In genomic region chr10:64076410-64077052, GRCm38 (mm10) we compare ENCODE assay signal across 13 mouse cellular contexts. TPM values are rescaled to one million over a fixed set of nuclear protein-coding genes. Genes with fewer than 3 reads are reported as not detected.
DNase-seq lines count a peak whose midpoint lies in the region; ATAC-seq and TF ChIP-seq lines count a peak whose summit lies in the region.
"Had no signal": no experiment of that assay in that cellular context is flagged by ENCODE, and none has a peak within 500 bp of the region (broad histone marks: within the 10 kb centered on the region; RNA-seq: fewer than 3 reads in every experiment).

No protein-coding gene starts in this region.

- intact Hi-C loops in left cerebral cortex, postnatal 36 days (cut with DNase I) = no loop called here

- no peaks in the 10 kb centered on the region for H3K36me3 ChIP-seq in kidney, embryonic 15.5 days
- no peaks in the 10 kb centered on the region for H3K36me3 ChIP-seq in C2C12 (ENCODE audit: control insufficient read depth, insufficient read depth)
- H3K36me3 ChIP-seq in intestine, embryonic 16.5 days (ENCODE audit: control insufficient read depth, insufficient read depth, low read length) = no peaks in the 10 kb centered on the region
- H3K36me3 ChIP-seq: liver, embryonic 15.5 days had no signal

- no peaks in the 10 kb centered on the region for H3K79me2 ChIP-seq in C2C12 (ENCODE audit: control insufficient read depth, insufficient read depth)

- no peaks in the 10 kb centered on the region for H3K79me3 ChIP-seq in C2C12 (ENCODE audit: low read depth)

- ATAC-seq in frontal cortex, adult (ENCODE audit: low TSS enrichment) = peak; percentile 79
- no peak for ATAC-seq in kidney, embryonic 15.5 days (replicated peaks; ENCODE audit: low FRiP score)
- ATAC-seq in intestine, embryonic 16.5 days = no peak

- no peak for TF ChIP-seq CTCF in C2C12 (IDR thresholded peaks at IDR 0.05; ENCODE audit: control insufficient read depth, insufficient read depth, insufficient read length)

- no peak for DNase-seq in frontal cortex, postnatal 14 days (ENCODE audit: low spot score in 2 of 2)
- no peak for DNase-seq in kidney, postnatal 25 days
- DNase-seq in lung, postnatal 25 days (ENCODE audit: low spot score) = peak; percentile 8
- no peak for DNase-seq in left cerebral cortex, postnatal 36 days (ENCODE audit: low spot score in 2 of 2)
- DNase-seq: kidney, postnatal 36 days; thymus, postnatal 25 days had no signal

- H3K9ac ChIP-seq in kidney, embryonic 15.5 days = no peak overlapping the region
- H3K9ac ChIP-seq in intestine, embryonic 16.5 days (ENCODE audit: low read depth, low read length) = no peak overlapping the region
- H3K9ac ChIP-seq: liver, embryonic 15.5 days had no signal

- no peak overlapping the region for H3K4me3 ChIP-seq in kidney, embryonic 15.5 days (replicated peaks)
- H3K4me3 ChIP-seq in C2C12 (ENCODE audit: insufficient read depth, poor library complexity, severe bottlenecking) = no peak overlapping the region
- no peak overlapping the region for H3K4me3 ChIP-seq in intestine, embryonic 16.5 days (ENCODE audit: low read length)
- H3K4me3 ChIP-seq: liver, embryonic 15.5 days had no signal

- H3K27ac ChIP-seq in kidney, embryonic 15.5 days = no peak overlapping the region
- H3K27ac ChIP-seq in intestine, embryonic 16.5 days (ENCODE audit: low read length) = no peak overlapping the region
- H3K27ac ChIP-seq: liver, embryonic 15.5 days had no signal

- H3K4me2 ChIP-seq in kidney, embryonic 15.5 days = 0 out of 2 replicates have a peak overlapping the region, but pooled peaks have one; percentile 2
- H3K4me2 ChIP-seq in intestine, embryonic 16.5 days (ENCODE audit: low read depth, low read length) = no peak overlapping the region
- H3K4me2 ChIP-seq: liver, embryonic 15.5 days had no signal

- H3K27me3 ChIP-seq in kidney, embryonic 15.5 days = peaks cover 5% of the 10 kb centered on the region; the same call in 1 of the 2 replicates
- no peaks in the 10 kb centered on the region for H3K27me3 ChIP-seq in C2C12 (ENCODE audit: control insufficient read depth, insufficient read depth, insufficient read length)
- H3K27me3 ChIP-seq in intestine, embryonic 16.5 days (replicated peaks; ENCODE audit: control insufficient read depth, insufficient read depth, low read length) = no peaks in the 10 kb centered on the region
- H3K27me3 ChIP-seq: CH12.LX; liver, embryonic 15.5 days had no signal

- WGBS in kidney, embryonic 15.5 days = 39% methylated on average over 10 of the region's 10 CpGs
- 49% methylated on average over 10 of the region's 10 CpGs for WGBS in intestine, embryonic 16.5 days

- peak overlapping the region; percentile 15 for H3ac ChIP-seq in C2C12 (ENCODE audit: control insufficient read depth, insufficient read length, low read depth)

- H3K4me1 ChIP-seq in kidney, embryonic 15.5 days = 0 out of 2 replicates have a peak, but pooled peaks cover 3% of the 10 kb centered on the region
- no peaks in the 10 kb centered on the region for H3K4me1 ChIP-seq in intestine, embryonic 16.5 days (ENCODE audit: control insufficient read depth, insufficient read depth, low read length)
- H3K4me1 ChIP-seq: liver, embryonic 15.5 days had no signal

- no peaks in the 10 kb centered on the region for H3K9me3 ChIP-seq in kidney, embryonic 15.5 days (replicated peaks)
- no peaks in the 10 kb centered on the region for H3K9me3 ChIP-seq in intestine, embryonic 16.5 days (ENCODE audit: control insufficient read depth, low read length)
- H3K9me3 ChIP-seq: liver, embryonic 15.5 days had no signal

TF ChIP-seq in C2C12, 6 proteins besides CTCF, POLR2A, EP300 and RAD21:
- TF ChIP-seq MYOD1 (IDR thresholded peaks at IDR 0.05; ENCODE audit: control insufficient read depth, insufficient read length, low read depth) (peak; percentile 11), USF1 (IDR thresholded peaks at IDR 0.05; ENCODE audit: low read depth) (no peak)

RNA-seq across cellular contexts. Expression of gene Lrrtm3, which starts 13.5 kb away (rescaled TPM):
- polyA plus RNA-seq in kidney, embryonic 15.5 days (2015; fragmentation: Nextera tagmentation; extraction: Ambion mirVana) = 0.61 and 0.71 TPM in 2 replicates
- not detected for polyA plus RNA-seq in C2C12 (2012; fragmentation: generic; extraction: Trizol)
- 10 to 100 TPM; 72.2 to 78.1 TPM for total RNA-seq in left cerebral cortex, postnatal 36 days (2021)
- polyA plus RNA-seq in intestine, embryonic 16.5 days (2015; fragmentation: Nextera tagmentation; extraction: Ambion mirVana) = 3.0 and 3.7 TPM in 2 replicates
- total RNA-seq: CH12.LX; monocyte, adult 5-6 weeks had no signal
